Mouse (Mus musculus) bone marrow, adult 2 months (tissue): Measurements from ENCODE around the gene Ptprs.

ENCODE experiments used
- CTCF ChIP-seq: fragments of 200-500 bp; IDR thresholded peaks from 2 replicates; pipeline ENCODE4 v1.5.1; 2011; ENCODE audit warnings: low read length, control low read depth; ENCODE audit not compliant: control insufficient read depth, insufficient read depth
- POLR2A ChIP-seq: fragments of 200-500 bp; IDR thresholded peaks from 2 replicates; pipeline ENCODE4 v1.6.1; 2011; ENCODE audit warnings: low read depth, mild to moderate bottlenecking, control low read depth, low read length, borderline replicate concordance; ENCODE audit not compliant: control insufficient read depth

DNA sequence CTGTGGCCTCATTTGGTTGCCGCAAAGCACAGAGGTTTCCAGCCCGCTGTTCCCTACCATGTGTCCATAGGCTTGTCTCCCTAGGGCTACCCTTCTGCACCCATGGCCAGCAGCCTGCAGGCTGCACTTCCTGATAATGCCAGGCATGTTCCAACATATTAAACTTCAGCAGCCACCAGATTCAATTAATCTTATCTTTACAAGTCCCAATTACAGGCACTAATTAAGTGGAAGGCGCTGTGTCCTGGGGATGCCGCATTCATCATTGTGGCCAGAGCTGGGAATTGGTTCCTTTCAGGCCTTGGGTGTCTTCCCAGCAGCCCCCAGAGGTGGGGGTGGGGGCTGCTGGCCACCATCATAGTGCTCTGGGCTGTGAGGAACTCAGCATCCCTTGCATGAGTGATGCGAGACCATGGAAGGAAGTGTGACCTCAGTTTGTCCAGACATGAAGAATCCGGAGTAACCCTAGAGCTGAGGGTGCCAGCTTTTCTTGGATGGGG is 107.9 kb downstream of the Ptprs start:
- no peak for TF ChIP-seq POLR2A
- TF ChIP-seq CTCF = no peak
